Mouse (Mus musculus): ENCODE data around the gene Srpk1.

Srpk1 gene

GRCm38 (mm10) chr17:28622300-28622759 is at the start of gene Srpk1:
Gene Srpk1 (minus strand): TSS chr17:28622709.
- peak; percentile 89 for DNase-seq

DNA sequence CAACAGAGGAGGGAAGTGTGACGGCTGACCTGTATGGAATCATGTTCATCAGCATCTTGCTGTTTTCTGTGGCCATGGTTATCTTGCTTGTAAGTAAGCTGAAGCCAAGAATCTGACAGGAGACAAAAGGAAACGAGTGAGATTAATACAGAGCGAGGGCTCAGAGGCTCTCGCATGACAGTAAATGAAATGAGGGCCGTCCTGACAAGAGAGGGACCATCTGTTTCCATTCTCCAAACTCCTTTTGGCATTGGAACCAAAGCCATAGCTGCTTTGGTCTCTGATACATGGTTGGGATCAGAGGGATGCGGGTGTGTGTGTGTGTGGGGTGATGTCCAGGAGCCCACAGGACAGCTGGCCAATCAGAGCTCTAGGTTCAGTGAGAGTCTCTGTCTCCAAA is 37.1 kb upstream of the Srpk1 start:
- DNase-seq: no peak

GRCm38 (mm10) chr17:28657936-28658335 is 35.4 kb upstream of the Srpk1 start:
- DNase-seq: peak; percentile 18

DNA sequence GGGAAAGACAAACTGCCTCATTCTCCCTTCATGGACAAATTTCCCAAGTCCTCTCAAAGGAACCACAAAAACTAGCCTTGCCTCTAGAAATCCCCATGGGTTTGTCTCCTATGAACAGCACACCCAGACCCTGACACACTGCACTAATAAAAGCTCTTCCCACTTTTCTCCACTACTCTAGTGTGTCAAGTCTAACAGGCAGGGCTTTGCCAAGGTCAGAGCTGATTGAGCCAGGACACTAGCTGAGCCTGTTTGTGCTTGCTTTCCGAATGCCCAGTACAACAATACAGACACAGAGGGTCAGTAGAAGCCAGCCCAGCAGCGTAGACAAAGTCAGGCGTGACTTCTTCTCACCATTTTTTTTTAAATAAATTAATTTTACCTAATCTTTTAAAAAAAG is 27.8 kb upstream of the Srpk1 start:
- no peak for DNase-seq

DNA sequence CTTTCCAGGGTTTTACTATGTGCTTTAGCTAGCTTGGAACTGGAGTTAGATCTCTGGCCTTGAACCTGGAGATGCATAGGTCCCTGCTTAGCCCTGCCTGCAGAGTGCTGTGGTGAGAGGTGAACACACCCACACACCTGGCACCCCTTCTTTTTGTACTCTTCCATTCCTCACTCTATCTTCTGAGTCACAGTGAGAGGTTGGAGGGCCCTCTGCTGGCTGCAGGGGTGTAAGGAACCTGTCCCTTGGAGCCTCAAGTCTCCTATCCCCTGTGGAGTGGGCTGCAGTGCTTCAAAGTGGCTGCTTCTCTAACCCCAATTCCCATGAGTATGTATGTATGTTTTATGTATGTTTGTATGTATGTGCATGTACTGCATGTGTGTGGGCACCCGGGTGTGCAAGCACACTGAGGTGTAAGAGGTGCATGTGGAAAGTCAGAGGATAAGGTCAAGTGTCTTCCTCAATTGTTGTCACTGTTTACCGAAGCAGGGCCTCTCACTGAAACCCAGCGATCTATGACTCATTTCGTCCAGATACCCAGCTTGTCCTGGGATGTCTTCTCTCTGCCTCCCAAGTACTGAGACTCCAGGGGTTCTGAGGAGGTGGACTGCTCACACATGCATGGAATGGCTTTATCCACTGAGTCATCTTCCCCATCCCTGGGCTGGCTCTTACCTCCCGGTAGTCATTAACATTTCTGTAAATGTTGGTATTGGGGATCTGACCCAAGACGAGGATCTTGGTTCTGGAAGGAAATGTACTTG is 26.3 kb upstream of the Srpk1 start:
- peak; percentile 31 for DNase-seq

DNA sequence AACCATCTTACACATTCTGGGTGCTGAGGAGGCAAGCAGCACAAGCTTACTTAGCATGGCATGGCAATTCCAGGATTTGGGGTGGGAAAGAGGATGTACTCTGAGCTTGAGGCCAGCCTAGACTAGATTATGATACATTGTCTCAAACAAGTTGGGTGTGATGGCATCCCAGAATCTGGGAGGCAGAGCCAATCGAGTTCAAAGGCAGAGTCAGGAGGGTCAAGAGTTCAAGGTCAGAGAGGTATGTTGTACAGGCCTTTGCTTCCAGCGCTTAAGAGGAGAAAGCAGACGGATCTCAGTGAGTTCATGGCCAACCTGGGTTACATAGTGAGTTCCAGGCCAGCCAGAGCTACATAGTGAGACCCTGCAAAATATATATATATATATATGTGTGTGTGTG is 23.7 kb upstream of the Srpk1 start:
- no peak for DNase-seq

DNA sequence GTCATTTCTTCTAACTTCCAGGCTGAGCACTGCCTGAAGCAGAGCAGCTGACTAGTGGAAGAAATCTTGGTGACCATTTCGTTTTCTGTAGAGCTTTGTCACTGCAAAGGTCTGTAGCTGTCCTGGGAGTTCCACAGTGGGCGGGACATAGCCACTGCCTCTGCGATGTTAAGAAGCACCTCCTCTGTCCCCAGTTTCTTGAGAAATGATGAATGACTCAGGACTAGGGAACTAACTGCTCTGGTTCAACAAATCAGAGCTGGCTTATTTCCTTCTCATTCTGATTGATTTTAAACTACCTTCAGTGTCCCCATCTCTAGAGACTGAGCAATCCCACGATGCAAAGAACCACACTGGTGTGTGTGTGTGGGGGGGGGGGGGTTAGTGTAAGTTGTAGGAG is 21.6 kb upstream of the Srpk1 start:
- no peak for DNase-seq

DNA sequence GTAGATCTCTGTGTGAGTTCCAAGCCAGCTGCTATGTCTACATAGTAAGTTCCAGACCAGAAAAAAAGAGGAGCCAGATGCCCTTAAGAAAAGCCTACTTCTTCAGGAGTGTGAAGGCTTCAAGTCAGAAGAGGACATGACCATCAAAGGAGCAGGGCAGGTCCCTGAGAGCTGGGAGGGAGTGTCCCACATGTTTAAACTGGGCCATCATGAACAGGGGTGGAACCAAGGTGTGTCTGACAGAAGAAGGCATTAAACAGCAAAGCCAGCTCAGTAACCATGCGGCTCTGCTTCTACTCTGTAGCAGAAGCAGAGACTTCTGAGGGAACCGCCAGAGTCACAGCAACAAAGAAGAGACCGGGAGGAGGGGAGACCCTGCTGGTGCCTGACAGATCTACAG is 21.2 kb upstream of the Srpk1 start:
- no peak for DNase-seq

- DNase-seq: no peak
Observed at GRCm38 (mm10) chr17:28640113-28640512, 17.6 kb upstream of the Srpk1 start.

- DNase-seq: peak; percentile 67
Observed at GRCm38 (mm10) chr17:28637711-28638690, 15.5 kb upstream of the Srpk1 start.

GRCm38 (mm10) chr17:28635842-28636241 is 13.3 kb upstream of the Srpk1 start:
- no peak for DNase-seq

- no peak for DNase-seq
Observed at GRCm38 (mm10) chr17:28629125-28629524, 6.6 kb upstream of the Srpk1 start.

GRCm38 (mm10) chr17:28628248-28629124 is 6.0 kb upstream of the Srpk1 start:
- DNase-seq: no peak

DNA sequence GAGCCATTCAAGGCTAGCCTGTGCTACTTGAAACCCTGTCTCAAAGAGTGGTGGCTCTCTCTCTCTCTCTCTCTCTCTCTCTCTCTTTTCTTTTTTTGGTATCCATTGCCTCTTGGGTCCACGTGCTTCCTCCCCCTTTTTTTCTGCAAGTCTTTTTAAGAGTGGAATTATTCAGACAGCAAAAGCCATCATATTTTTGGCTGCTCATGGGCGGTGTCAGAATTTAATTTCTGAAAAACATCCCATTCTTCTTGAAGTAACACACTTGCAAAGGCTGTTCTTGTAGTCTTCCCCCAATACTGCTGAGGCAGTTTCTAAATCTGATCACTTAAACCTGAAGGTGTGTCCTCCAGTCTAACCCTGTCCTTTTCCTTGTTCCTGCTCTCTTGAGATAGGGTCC is 4.4 kb upstream of the Srpk1 start:
- no peak for DNase-seq

GRCm38 (mm10) chr17:28625327-28625726 is 2.8 kb upstream of the Srpk1 start:
- DNase-seq: no peak

GRCm38 (mm10) chr17:28624841-28625240 is 2.3 kb upstream of the Srpk1 start:
- no peak for DNase-seq

DNA sequence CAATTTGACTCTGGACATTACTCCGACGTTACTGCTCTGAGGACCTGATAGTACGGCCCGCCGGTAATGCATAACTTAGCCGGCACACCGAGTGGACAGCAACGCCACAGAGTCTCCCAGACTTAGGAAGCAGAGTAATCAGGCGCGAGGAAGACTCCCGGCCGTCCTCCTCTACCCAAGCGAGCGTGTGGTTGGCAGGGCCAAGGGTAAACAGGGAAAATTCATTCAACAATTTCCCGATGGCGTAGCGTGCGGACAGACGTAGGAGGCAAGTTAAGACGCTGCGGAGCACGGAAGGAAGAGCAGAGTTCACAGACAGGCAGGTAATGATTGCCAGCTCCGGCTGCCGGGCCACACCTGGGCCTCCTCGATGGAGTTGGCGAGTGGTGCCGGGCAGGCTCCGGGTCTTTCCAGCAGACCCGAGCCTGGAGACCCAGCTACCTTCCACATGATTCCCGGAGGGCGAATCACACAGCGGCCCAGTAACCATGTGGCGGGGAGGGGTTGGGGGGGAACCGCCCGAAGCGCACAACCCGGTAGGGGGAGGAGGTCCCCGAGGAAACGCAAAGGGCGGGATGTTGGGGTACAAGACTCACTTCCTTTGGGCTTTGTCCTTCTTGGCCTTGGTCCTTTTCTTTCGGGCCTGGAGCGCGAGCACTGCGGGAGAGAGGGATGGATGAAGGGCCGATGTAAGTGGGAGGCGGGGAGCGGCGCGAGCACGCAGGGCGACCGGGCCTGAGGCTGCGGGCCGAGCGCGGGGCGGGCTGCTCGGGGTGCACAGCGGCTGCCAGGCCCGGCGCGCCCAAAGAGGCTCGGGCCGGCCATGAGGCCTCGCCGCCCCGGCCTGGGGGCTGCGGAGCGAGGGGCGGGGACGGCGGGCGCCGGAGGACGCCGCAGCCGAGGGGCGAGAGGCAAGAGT is 869 bp downstream of the Srpk1 start:
- peak; percentile 32 for DNase-seq

GRCm38 (mm10) chr17:28618775-28619174 is 3.7 kb downstream of the Srpk1 start:
- DNase-seq: no peak

DNA sequence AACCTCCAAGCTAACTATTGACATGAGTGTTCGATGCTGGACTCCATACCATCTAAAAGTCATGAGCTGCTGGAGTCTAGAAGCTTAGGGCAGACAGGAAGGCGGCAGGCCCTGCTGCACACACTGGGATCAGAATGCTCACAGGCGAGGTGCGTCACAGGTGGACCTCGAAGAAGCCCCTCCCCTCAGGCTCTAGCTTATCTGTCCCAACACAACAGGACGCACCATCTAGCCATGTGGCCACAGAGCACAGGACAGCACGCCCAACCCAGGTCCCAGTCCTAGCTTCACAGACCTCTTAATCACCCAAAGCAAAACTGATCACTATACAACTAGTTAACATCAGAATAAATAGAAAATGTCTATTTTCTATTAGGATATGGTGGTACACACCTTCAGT is 4.4 kb downstream of the Srpk1 start:
- no peak for DNase-seq

GRCm38 (mm10) chr17:28617636-28618035 is 4.9 kb downstream of the Srpk1 start:
- no peak for DNase-seq

GRCm38 (mm10) chr17:28615332-28615731 is 7.2 kb downstream of the Srpk1 start:
- DNase-seq: no peak

- DNase-seq: no peak
Observed at GRCm38 (mm10) chr17:28613096-28613495, 9.4 kb downstream of the Srpk1 start.

All from layer of hippocampus, adult 9-11 months (tissue).